ENCODE assay signal across 27 mouse cellular contexts in genomic region chr10:27942136-27942535, GRCm38 (mm10).
DNase-seq lines count a peak whose midpoint lies in the region; ATAC-seq lines count a peak whose summit lies in the region.
"Had no signal": no experiment of that assay in that cellular context is flagged by ENCODE, and none has a peak within 500 bp of the region (broad histone marks: within the 10 kb centered on the region; RNA-seq: fewer than 3 reads in every experiment).

No protein-coding gene starts in this region.

- peak; percentile 7 for DNase-seq in kidney, adult 18-20 months
- peak; percentile 8 to 12 for DNase-seq in layer of hippocampus, adult 8-10 months (ENCODE audit: low spot score in 2 of 2)
- no peak for DNase-seq in layer of hippocampus, adult 9-10 months (ENCODE audit: low spot score)
- DNase-seq in kidney, postnatal 10 days: peak; percentile 13
- DNase-seq in layer of hippocampus, postnatal 36 days: peak; percentile 7 to 20
- DNase-seq: adrenal gland, postnatal 36 days; cerebellum, adult 11-12 months; forebrain, postnatal 0 days; gastrocnemius, postnatal 36 days; heart, adult 2 months; heart, postnatal 14 days; left cerebral cortex, postnatal 4 days; thymus, adult 2 months had no signal

- no peaks in the 10 kb centered on the region for H3K9me3 ChIP-seq in kidney, embryonic 15.5 days (replicated peaks)
- H3K9me3 ChIP-seq: forebrain, embryonic 10.5 days; G1E; heart, embryonic 13.5 days; hindbrain, embryonic 13.5 days; limb, embryonic 15.5 days; midbrain, embryonic 12.5 days had no signal

- WGBS in kidney, embryonic 15.5 days: 53% methylated on average over 5 of the region's 5 CpGs

- 0 out of 2 replicates have a peak, but pooled peaks cover 3% of the 10 kb centered on the region for H3K4me1 ChIP-seq in kidney, embryonic 15.5 days
- H3K4me1 ChIP-seq: forebrain, embryonic 10.5 days; heart, embryonic 13.5 days; hindbrain, embryonic 13.5 days; limb, embryonic 15.5 days; midbrain, embryonic 12.5 days had no signal

- H3K4me3 ChIP-seq in kidney, embryonic 15.5 days (replicated peaks): no peak overlapping the region
- H3K4me3 ChIP-seq: forebrain, embryonic 10.5 days; heart, adult 2 months; heart, embryonic 13.5 days; hindbrain, embryonic 13.5 days; limb, embryonic 15.5 days; midbrain, embryonic 12.5 days had no signal

- no peak overlapping the region for H3K4me2 ChIP-seq in kidney, embryonic 15.5 days
- H3K4me2 ChIP-seq: heart, embryonic 13.5 days; hindbrain, embryonic 13.5 days; limb, embryonic 15.5 days; lung, embryonic 14.5 days; midbrain, embryonic 12.5 days had no signal

- H3K27me3 ChIP-seq in kidney, embryonic 15.5 days: no peaks in the 10 kb centered on the region
- H3K27me3 ChIP-seq: CH12.LX; heart, embryonic 13.5 days; hindbrain, embryonic 13.5 days; limb, embryonic 15.5 days; midbrain, embryonic 12.5 days; Patski had no signal

- ATAC-seq in kidney, embryonic 15.5 days (replicated peaks; ENCODE audit: low FRiP score): no peak
- ATAC-seq in CD4-positive, CD25-positive, alpha-beta regulatory T cell, adult 4 months: no peak
- ATAC-seq: forebrain, postnatal 0 days; inflammation-experienced regulatory T-cells, adult 6 months had no signal

- H3K27ac ChIP-seq in kidney, embryonic 15.5 days: no peak overlapping the region
- H3K27ac ChIP-seq: forebrain, embryonic 10.5 days; heart, adult 2 months; heart, embryonic 13.5 days; hindbrain, embryonic 13.5 days; limb, embryonic 15.5 days; liver, embryonic 14.5 days; midbrain, embryonic 12.5 days; stomach, postnatal 0 days had no signal

- no peak overlapping the region for H3K9ac ChIP-seq in kidney, embryonic 15.5 days
- H3K9ac ChIP-seq: forebrain, postnatal 0 days; heart, embryonic 13.5 days; hindbrain, embryonic 13.5 days; limb, embryonic 15.5 days; liver, embryonic 14.5 days; lung, embryonic 14.5 days; midbrain, embryonic 12.5 days had no signal

- H3K36me3 ChIP-seq in kidney, embryonic 15.5 days: no peaks in the 10 kb centered on the region
- H3K36me3 ChIP-seq: forebrain, embryonic 10.5 days; G1E; heart, embryonic 13.5 days; hindbrain, embryonic 13.5 days; limb, embryonic 15.5 days; midbrain, embryonic 12.5 days had no signal
